Mouse (Mus musculus) monocyte, adult 5-6 weeks (primary cell): ENCODE measurements at regions not wholly inside any gene's neighbourhood (a gene's known extent, or its start where the extent isn't known, plus 50 kb on each side); places are given as distances from the start of the nearest gene placed in this dataset.
A peak's percentile ranks its signal among the peaks of the same experiment; 100 is the strongest.

Source experiments
- ATAC-seq: fragments of 153-309, 156-312 bp; replicated peaks from 2 replicates; pipeline ENCODE4 v1.8.0; 2017; ENCODE audit warnings: mild to moderate bottlenecking; ENCODE audit not compliant: low TSS enrichment, insufficient number of reproducible peaks, severe bottlenecking, poor library complexity, low FRiP score

GRCm38 (mm10) chr17:45294886-45295285, 138.7 kb downstream of the Cdc5l start:
- no peak for ATAC-seq

GRCm38 (mm10) chr17:45294256-45294865, 139.2 kb downstream of the Cdc5l start:
- 0 out of 2 replicates have a peak, but pooled peaks have one; percentile 7 for ATAC-seq

GRCm38 (mm10) chr17:45292883-45293282, 140.7 kb downstream of the Cdc5l start:
- no peak for ATAC-seq

- no peak for ATAC-seq
Measured at GRCm38 (mm10) chr17:45291052-45291451, 142.5 kb downstream of the Cdc5l start.

DNA sequence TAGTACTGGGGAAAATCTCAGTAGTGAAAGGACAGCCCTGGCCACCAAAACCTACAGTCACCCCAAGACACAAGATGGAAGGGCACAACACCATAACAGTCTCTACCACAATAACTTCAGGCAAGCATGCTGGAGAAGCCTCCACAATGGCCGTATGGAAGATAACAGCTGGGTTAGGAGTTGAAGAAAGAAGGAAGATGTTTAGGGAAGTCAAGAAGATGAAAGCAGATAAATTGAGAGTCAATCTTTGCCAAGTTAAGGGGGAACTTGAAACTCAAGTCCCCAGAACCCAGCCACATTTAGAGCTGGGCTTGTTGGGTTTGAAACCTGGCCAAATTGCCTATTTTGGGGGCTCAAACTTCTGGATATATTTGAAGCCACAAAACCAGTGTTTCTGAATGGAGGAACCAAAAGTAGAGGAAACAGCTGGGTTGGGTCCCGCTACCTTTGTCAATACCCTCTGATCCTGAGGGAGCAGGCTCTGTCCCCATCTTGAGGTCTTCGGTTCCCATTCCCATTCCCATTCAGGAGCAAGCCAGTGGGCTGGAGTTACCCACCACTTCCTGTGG, 147.8 kb downstream of the Cdc5l start:
- ATAC-seq, result no peak

DNA sequence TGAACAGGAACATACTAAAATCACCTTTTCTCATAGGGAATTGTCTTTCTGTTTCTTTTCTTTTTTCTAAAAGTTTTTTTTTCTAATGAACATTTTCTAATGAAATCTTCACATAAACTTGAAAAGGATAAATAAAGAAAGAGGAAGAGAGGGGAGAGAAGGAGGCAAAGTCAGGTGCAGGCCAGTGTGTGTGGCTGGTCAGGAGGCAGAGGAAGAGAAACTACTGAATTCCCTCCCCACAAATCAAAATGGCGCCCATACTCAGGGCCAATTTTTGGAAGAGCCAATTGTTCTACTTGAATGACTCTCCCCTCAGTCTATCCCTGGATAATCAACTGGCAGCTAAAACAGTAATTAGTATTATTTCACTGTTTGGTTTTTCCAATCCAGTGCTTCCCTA, 152.0 kb downstream of the Cdc5l start:
- no peak for ATAC-seq

- ATAC-seq, result no peak
Measured at GRCm38 (mm10) chr17:45279811-45280205, 153.7 kb downstream of the Cdc5l start.

- ATAC-seq, result no peak
Measured at GRCm38 (mm10) chr17:45279075-45279810, 154.3 kb downstream of the Cdc5l start.

- ATAC-seq, result no peak
Measured at GRCm38 (mm10) chr17:45277516-45277915, 156.0 kb downstream of the Cdc5l start.

GRCm38 (mm10) chr17:45276686-45277405, 156.7 kb downstream of the Cdc5l start:
- ATAC-seq, result no peak

DNA sequence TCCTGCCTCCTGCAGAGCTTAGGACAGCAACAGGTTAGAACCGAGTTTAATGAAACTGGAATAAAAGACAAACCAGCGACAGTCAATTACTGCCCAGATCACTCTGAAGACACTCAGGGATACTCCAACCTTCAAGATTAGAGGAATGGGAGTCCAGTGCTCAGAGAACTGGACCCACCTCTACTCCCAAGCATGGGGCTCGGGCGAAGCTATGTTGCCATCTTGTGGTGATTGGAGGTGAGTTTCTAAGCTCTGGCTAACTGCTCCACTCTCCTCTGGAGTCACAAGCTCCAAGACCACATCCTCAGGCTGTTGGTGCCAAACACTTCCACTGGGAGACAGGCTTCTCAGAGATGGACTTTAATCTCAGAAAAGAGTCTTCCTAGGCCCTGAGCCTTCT, 158.6 kb downstream of the Cdc5l start:
- no peak for ATAC-seq

DNA sequence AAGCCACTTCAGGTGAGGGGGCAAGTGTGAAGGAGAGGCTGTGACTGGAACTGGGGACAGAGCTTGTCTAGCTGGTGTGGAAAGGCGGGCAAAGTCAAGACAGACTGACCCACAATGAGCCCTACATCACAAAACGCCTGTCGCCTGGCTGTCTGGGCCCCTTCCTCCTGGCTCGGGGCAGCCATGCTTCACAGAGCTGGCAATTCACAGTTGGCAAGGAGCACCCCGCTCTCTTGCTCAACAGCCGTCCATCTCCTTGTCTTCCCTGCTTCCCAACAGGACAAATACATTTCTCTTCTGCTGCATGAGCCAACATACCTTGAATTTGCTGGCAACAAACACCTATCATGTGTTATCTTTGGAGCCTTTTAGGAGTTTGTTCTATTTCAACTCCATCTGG, 166.8 kb downstream of the Cdc5l start:
- no peak for ATAC-seq

GRCm38 (mm10) chr17:45265587-45265986, 167.9 kb downstream of the Cdc5l start:
- no peak for ATAC-seq

DNA sequence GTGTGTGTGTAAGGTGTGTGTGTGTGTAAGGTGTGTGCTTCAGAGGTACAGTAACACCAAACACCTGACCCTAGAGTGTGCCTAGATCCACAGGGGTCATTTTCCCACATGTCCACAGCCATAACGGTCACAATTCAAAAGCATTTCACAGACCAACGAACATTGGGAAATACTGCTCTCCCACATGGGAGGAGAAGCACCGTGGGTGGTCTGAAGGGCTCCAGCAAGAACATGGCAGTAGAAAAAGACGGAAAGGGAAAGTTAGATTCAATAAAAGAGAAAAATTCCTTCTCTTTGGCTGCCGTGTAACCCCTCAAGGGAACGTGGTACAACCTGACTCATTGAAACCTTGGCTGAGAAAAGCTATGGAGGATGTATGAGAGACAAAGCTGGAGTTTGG, 169.1 kb downstream of the Cdc5l start:
- ATAC-seq, result no peak

DNA sequence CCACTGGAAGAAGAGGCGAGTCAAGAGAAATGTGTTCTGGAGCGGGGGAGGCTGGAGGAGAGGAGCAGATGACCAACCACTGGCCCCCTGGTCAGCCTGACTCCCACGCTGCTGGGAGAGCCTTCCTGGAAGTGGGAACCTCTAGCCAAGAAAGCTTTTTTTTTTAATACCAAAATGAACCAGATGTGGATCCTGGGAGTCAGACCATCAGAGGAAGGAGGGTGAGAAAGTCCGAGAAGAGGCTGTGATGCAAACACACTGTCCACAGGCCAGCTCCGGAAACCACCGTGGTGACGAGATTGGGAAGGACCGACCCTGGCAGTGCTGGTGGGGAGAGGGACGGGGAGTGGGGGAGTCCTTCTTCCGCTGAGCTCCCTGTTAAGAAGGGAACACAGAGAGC, 173.1 kb downstream of the Cdc5l start:
- ATAC-seq, result no peak

DNA sequence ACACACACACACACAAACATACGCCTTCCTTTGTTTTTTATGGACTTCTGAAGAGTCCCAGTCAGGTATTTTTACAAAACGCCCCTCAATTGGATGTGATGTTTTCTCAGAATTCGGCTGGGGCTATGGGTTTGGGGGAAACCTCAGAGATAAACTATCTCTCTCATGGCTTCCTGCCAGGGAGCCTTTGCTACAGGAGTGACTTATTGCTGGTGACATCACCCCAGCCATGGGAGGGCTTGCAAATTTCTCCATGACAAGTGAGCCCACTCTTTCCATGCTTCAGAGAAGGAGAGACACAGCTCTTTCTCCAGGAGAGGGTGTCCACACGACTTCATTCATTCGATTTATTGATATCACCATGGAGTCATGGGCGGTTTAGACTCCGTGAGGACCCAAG, 175.5 kb downstream of the Cdc5l start:
- no peak for ATAC-seq

DNA sequence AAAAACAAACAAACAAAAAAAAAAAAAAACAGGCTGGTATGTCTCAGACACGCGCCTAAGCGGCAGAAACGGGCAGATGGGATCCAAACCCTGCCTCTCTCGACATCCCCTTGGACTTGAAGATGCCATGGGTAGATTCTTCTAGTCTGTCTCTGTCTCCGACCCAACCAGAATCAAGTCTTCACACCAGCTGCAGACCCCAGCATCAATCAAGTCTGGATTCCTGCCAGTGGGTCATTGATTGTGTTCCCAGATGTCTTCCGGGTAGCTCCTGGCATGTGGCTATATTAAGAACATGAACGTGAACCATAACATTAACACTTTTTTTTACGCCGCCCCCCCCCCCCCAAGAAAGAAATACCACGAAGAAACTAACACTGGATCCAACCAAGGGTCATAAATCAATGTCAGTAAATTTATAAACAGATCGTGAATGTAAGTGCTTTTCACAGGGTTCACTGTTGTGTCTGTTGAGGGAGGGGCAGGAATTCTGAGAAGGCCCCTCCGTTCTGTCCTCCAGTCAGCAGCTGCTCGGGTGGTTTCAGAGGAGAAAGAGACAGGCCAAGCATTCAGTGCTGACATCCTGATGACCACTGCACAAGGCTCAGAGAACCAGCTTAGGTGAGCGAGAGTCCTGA, 180.8 kb downstream of the Cdc5l start:
- ATAC-seq, result no peak

- ATAC-seq, result peak; percentile 31; the same call in 1 of the 2 replicates
Measured at GRCm38 (mm10) chr17:45251034-45251730, 182.4 kb downstream of the Cdc5l start.

DNA sequence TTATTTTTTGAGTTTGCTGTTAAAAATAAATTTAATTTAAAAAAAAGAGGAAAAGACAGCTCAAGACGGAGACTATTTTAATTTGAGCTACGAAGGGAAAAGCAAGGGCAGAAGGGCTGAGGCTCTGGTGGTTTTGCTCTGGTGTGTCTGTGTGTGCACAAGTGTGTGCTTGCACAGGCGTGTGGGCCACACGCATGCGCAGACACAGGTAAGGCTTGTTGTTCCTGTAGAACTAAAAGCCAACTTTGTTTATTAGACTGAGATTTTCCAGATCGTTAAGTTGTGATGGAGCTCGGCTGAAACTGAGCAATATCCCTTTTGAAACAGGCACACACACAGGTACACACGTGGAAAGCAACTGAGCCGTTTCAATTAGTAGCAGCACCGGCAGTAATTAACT, 183.1 kb downstream of the Cdc5l start:
- no peak for ATAC-seq
